Mouse (Mus musculus): ENCODE results near the gene Amt.
"Not testable (repeated sequence)": the region's sequence is repeated elsewhere in the genome, so short reads cannot be mapped to it uniquely, and the experiment has no call there.

The Amt gene

DNA sequence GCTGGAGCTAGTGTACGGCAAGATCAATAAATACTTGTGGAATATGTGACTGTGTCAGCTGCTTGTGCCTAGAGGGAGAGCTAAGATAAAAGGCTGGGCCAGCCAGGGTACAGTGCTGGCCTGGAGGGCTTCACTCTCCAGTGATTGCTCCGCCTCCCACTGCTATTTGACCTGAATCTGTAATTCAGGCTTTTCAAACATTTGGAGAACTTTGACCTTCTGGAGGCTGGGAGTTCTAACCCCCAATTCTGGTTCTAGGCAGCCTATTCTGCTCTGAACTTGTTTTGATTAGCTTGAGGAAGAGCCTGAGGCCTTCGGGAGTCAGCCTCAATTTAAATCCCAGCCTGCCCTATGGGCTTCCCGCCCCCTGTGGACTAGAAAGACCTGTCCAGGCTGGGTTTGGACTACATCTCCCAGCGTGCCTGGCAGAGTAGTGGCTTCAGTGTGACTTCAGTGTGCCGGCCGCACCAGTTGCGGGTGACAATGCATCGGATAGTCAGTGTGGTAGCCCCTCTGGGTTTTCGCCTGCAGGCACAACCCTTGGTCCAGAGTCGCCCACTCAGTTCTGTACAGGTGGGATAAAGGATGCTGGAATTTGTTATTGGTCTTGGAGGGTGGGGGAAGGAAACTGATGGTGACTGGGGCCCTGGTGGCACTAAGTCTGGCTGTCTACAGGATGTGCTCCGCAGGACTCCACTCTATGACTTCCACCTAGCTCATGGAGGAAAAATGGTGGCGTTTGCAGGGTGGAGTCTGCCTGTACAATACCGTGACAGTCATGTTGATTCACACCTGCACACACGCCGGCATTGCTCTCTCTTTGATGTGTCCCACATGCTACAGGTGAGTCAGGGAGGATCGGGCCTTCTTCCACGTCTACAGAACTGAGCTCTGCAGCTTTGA, at the start of gene Amt:
Gene Amt (plus strand): TSS at position 401 of the 903 bp plus-strand sequence.
- no peak for DNase-seq

GRCm38 (mm10) chr9:108248957-108249356, 47.7 kb upstream of the Amt start:
- DNase-seq: no peak

GRCm38 (mm10) chr9:108251877-108252276, 44.8 kb upstream of the Amt start:
- no peak for DNase-seq

- DNase-seq: no peak
Measured at GRCm38 (mm10) chr9:108252766-108253165, 43.9 kb upstream of the Amt start.

GRCm38 (mm10) chr9:108260526-108260925, 36.1 kb upstream of the Amt start:
- no peak for DNase-seq

- DNase-seq: no peak
Measured at GRCm38 (mm10) chr9:108261865-108262264, 34.8 kb upstream of the Amt start.

DNA sequence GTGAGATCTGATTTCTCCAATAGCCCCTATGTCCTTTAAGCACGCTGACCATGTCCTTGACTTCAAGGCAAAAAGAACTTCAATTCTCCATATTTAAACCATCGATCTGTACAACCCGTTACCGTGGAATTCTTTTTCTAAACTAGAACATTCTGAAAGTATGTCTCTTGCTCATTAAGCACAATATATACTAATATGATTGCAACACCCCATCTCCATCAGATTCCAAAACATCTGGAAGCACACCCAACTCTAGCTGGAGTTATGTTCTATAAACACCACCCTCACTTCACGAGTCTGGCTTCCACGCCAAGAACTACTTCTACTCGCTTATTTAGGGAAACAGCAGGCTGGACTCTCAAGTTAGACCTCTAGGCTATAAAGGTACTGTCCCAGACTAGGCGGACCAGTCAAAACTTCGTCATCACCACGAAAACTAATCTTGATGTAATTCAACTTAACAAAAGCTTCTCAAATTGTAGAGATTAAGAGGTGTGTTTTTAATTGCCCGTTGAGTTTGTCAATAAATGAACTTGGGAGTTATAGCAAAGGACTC, 34.1 kb upstream of the Amt start:
- no peak for DNase-seq

DNA sequence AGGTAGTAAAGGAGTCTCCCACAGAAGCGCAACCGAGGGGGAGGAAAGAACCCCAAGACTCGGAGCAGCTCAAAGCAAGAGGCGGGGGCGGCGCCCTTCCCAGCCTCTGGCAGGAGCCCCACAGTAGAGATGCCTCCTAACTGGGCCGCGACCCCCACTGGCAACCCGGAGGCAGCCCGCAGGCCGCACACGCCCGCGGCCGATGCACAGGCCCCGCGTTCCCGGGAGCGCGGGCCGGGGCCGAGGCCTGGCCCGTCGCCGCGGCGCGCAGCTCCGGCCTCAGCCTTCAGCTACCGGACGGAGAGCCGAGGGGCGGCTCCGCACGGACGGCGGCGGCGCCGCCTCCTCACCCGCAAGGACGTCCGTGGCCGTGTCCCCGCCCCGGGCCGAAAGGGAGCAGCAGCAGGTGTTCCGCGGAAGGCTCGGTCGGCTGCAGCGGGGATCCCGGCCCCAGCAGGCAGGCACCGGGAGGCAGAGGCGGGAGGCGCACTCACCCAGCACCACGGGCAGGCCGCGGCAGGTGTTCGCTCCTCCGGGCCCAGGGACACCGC, 33.4 kb upstream of the Amt start:
- DNase-seq: peak; percentile 36

DNA sequence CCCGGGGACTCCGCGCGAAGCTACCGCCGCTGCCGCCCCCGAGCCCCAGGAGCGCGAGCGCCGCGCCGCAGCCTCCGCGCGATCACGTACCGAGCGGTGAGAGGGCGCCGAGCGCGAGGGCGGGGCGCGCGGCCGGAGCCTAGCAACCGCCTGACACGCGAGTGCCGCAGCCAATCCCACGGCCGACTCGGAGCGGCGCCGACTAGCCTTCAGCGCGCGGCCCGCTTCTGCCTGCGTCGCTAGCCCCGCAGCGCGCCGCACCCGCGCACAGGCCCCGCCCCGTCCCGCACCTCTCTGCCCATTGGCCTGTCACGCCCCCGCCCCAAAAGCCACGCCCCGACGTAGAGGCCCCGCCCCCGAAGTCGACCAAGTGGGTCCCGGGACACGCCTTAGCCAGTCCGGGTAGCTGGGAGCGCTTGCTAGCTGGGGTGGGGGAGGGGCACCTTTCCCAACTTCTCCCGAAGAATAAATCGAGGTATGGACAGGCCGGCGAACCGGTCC, 32.9 kb upstream of the Amt start, which contains the start of gene Dag1:
Gene Dag1 (minus strand): TSS at position 269 of the 501 bp plus-strand sequence.
- peak; percentile 98 for DNase-seq

DNA sequence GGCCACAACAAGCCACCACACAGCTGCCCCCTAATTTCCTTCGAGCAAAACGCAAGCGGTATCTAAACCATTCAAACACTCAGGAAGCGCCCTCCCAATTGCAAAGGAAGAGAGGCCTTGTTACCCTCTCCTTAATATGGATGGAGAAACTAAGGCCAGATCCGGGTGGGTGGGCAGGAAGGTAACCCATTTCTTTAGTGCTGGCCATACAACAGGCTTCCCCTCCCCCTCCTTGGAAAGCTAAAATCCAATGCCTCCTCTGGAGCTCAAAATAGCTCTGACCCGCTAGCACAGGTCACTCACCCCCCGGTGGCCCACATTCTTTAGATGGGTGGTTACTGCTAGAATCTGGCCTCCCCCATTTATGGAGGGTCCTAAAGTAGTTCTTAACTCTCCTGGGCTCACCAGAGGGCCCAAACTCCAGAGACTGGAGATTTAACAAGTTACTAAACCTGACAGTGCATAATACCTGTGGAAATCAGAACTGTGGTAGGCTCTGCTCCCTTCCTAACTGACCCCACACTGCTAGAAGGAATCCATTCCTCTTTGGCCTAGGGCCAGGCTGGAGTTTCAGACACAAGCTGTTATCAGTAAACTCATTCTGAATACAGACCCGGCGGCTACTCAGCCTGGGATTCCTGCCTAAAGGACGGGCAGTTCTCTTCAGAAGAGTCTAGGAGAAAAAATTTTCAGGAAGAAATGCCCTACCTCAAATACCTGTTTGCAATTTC, 32.3 kb upstream of the Amt start:
- peak; percentile 15 for DNase-seq

DNA sequence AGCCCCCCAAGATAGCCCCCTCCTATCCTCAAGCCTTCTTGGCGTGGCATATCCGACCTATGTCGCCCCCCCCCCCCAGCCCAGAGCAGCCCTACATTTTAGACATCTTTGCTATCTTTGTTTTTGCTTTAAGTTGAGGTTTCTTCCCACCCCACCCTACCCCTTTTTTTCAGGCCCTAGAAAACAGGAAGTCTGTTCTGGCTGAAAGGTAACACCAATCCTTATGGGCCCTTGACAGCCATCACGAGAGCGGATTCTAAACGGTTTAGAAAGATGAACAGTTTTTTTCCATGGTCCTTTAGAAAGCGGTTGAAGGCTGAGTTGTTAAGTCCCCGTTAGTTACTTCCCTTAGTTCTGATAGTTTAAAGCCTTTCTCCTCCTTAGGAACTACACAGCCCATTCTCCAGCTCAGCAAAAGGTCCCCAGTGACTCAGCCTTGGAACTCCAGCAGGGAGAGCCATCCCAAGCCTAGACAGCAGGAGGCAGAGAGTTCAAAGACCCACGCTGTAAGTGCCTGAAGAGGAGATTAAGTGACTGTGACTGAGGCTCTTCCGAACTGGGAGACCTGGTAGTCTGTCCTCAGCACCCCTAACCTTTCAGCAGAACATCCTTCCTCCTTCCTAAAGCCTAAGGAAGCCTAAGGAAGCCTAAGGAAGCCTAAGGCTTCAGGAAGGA, 30.3 kb upstream of the Amt start:
- DNase-seq: no peak

- DNase-seq: no peak
Measured at GRCm38 (mm10) chr9:108267691-108268090, 29.0 kb upstream of the Amt start.

DNA sequence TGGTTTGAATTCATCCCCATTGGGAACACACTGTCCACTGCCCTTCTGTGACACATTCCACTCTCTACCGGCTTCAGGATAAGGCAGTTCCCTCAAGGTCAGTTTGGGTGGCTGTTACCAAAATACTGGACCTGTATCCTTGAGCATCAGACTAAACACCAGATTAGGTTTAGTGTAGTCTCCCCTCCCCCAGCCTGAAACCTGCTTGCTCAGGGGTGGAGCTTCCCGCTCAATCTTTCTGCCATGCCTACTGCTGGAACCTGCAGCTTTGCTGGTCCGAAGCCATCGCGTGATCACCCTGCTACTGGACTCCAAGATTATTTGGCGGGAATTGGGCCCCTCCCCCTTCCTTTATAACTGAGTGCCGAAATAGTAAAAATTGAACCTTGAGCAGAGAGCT, 28.0 kb upstream of the Amt start:
- not testable (repeated sequence) for DNase-seq

- no peak for DNase-seq
Measured at GRCm38 (mm10) chr9:108271941-108272340, 24.7 kb upstream of the Amt start.

DNA sequence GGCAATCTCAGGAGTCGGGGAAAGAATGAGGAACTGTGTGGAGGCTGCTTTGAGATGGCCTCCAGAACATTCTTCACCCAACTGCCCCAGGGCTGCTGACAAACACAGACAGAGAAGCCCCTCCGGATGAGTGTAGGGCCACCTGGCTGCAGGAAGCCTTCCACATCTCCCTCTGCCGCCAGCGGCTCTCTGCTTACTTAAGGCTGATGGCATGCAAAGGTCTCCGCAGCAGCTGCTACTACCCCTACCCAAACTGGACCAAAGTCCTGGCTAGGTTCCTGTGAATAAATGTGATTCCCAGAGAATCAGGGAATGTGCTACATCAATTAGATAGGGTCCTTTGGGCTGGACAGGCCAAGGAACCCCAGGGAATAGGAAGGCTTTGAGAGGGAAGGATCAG, 24.0 kb upstream of the Amt start:
- no peak for DNase-seq

DNA sequence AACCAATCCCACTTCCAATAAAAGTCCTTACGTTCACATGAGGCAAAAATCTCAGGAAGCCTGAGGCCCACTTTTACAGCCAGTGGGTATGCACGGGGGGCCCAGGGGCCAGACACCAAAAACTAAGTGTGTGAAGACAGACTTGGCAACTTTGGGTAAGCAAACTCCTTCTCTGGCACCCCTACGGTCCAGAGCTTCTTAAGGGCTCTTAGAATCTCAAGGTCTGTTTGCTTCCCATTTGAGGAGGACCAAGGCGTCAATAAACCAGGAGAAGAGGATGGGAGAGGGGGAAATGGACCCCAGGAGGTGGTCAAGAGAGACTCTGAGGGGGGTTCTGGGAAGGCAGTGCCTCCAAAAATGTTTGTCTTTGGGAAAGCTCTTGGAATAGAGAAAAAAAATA, 23.2 kb upstream of the Amt start:
- DNase-seq: no peak

GRCm38 (mm10) chr9:108274476-108275330, 21.9 kb upstream of the Amt start:
- no peak for DNase-seq

DNA sequence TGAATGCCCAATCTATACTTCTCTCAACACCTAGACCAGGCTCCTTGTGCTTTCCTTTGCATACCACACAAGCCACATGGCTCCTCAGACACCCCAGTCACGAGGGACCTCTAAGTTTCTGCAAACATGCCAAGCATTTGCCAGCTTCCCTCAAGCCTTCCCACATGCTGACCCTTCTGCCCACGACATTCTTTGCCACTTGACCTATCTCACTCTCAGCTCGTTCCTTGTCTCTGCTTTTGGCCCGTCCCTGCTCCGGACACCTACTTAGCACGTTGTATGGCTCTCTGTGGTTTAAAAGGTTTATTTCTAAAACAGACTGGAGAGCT, 21.4 kb upstream of the Amt start:
- no peak for DNase-seq

- DNase-seq: no peak
Measured at GRCm38 (mm10) chr9:108278697-108279450, 17.8 kb upstream of the Amt start.

DNA sequence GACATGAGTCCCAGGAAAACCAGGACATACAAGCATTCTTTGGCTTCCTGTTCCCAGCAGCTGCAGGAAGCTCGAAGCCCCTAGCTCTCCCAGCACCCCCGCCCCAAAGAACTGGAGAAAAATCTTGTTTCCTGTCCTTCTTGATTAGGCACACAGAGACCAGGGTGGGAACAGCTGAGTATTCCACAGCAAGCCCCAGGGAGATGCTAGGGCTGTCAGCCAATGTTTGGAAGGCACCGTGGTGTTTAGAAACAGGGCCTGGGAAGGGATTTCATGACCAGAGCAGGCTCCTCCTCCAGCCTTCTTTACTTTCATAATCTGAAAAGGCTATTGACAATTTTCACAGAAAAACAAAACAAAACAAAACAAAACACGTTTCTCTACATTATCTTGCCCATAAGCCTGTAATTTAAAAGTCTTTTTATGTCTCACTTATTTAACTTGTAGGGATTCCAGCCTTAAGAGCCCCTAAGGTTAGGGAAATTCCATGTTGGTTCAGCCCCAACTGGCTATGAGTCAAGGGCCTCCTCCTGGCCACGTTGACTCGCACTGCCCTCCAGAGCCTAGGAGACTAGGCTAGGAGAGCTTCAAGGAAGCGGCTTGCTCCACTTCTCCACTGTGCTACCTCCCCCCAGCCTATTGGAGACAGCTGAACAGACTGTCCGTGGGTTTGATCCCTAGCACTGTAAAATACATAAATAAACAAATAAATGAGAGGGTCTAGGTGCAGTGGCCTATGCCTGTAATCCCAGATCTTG, 16.4 kb upstream of the Amt start:
- no peak for DNase-seq
